Mouse (Mus musculus): Measurements from ENCODE around the gene Casc3.

Gene Casc3

GRCm38 (mm10) chr11:98791448-98791847 is 13.3 kb upstream of the Casc3 start:
- TF ChIP-seq GATA4 (IDR thresholded peaks at IDR 0.05; ENCODE audit: insufficient replicate concordance, low read length), result no peak

GRCm38 (mm10) chr11:98792081-98792480 is 12.6 kb upstream of the Casc3 start:
- no peak for TF ChIP-seq GATA4 (IDR thresholded peaks at IDR 0.05; ENCODE audit: insufficient replicate concordance, low read length)

- no peak for TF ChIP-seq GATA4 (IDR thresholded peaks at IDR 0.05; ENCODE audit: insufficient replicate concordance, low read length)
Measured at GRCm38 (mm10) chr11:98794469-98795014, 10.2 kb upstream of the Casc3 start.

GRCm38 (mm10) chr11:98795015-98795713 is 9.5 kb upstream of the Casc3 start, which contains the start of gene Msl1:
Msl1 (plus strand) TSS chr11:98795516.
- TF ChIP-seq GATA4 (IDR thresholded peaks at IDR 0.05; ENCODE audit: insufficient replicate concordance, low read length), result no peak

- no peak for TF ChIP-seq GATA4 (IDR thresholded peaks at IDR 0.05; ENCODE audit: insufficient replicate concordance, low read length)
Measured at GRCm38 (mm10) chr11:98795714-98796514, 8.8 kb upstream of the Casc3 start.

- no peak for TF ChIP-seq GATA4 (IDR thresholded peaks at IDR 0.05; ENCODE audit: insufficient replicate concordance, low read length)
Measured at GRCm38 (mm10) chr11:98796515-98797216, 8.0 kb upstream of the Casc3 start.

GRCm38 (mm10) chr11:98797306-98797705 is 7.4 kb upstream of the Casc3 start:
- TF ChIP-seq GATA4 (IDR thresholded peaks at IDR 0.05; ENCODE audit: insufficient replicate concordance, low read length), result no peak

GRCm38 (mm10) chr11:98797909-98798308 is 6.8 kb upstream of the Casc3 start:
- no peak for TF ChIP-seq GATA4 (IDR thresholded peaks at IDR 0.05; ENCODE audit: insufficient replicate concordance, low read length)

- TF ChIP-seq GATA4 (IDR thresholded peaks at IDR 0.05; ENCODE audit: insufficient replicate concordance, low read length), result no peak
Measured at GRCm38 (mm10) chr11:98808417-98808816, 3.7 kb downstream of the Casc3 start.

DNA sequence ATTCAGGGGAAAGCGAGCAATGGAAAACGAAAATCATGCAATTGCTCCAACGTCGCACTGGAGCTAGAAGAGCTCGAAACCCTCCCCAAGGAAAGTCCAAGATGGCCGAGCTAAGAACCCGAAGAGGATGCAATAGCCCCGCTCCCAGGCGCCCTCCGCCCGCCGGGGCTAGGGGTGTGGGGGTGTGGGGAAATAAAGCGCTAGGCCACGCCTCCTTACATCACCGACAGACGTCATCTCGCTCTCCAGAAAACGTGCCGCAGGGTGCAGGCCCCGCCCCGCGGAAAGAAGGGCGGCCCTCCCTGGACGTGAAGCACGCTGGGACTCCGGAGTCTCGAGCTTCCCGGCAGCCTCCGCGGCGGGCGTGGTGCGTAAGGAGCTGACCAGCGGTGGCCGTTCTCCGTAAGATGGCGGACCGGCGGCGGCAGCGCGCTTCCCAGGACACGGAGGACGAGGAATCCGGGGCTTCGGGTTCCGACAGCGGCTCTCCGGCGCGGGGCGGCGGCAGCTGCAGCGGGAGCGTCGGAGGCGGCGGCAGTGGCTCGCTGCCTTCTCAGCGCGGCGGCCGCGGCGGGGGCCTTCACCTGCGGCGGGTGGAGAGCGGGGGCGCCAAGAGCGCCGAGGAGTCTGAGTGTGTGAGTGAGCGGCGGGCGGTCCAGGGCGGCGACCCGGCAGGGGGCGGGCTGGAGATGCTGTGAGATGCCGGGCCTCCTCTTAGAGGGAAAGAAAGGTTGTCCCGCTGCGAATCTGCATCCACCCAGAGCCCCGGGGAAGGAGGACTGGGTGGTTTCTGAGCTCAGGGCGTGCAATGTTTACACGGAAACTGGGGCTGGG is 5.0 kb downstream of the Casc3 start:
- TF ChIP-seq GATA4 (IDR thresholded peaks at IDR 0.05; ENCODE audit: insufficient replicate concordance, low read length), result no peak

GRCm38 (mm10) chr11:98810686-98811085 is 6.0 kb downstream of the Casc3 start:
- no peak for TF ChIP-seq GATA4 (IDR thresholded peaks at IDR 0.05; ENCODE audit: insufficient replicate concordance, low read length)

DNA sequence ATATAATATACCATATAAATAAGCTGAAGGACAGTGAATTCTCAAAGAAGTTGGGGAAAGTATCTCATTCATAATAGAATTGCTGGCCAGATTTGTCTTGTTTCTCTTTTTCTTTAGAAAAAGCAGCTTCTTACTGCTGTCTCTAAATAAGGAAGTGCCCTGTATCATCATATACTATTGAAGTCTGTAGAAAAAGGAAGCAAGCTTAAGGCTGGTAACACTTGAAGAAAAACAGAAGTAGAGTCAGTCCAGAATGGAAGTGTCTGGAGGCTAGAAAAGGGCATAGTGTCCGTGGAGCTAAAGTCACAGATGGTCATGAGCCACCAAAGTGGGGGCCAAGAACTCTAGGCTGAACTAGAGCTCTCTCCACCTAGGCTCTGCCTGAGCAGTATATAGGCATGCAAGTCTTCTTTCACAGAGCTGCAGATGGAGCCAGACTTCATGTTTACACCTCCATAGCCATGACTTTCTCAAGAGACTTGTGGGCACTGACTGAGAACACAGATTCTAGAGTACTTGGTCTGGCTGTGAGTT is 12.1 kb downstream of the Casc3 start:
- TF ChIP-seq GATA4 (IDR thresholded peaks at IDR 0.05; ENCODE audit: insufficient replicate concordance, low read length), result no peak

GRCm38 (mm10) chr11:98820968-98821367 is 16.3 kb downstream of the Casc3 start:
- TF ChIP-seq GATA4 (IDR thresholded peaks at IDR 0.05; ENCODE audit: insufficient replicate concordance, low read length), result no peak

DNA sequence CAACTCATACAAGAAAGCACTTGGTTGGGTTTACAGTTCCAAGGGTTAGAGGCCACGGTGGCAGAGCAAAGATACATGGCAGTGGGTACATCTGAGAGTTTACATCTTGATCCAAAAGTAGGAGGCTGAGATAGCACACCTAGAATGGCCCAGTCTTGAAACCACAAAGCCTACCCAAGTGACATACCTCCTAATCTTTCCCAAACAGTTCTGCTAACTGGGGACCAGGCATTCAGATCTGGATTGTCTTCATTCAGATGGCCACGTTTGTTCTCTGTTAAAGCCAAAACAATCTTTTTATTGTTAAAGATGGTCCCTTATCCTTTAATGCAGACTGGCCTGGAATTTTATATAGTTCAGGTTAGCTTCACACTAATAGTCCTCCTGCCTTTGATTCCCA is 23.2 kb downstream of the Casc3 start:
- TF ChIP-seq GATA4 (IDR thresholded peaks at IDR 0.05; ENCODE audit: insufficient replicate concordance, low read length), result no peak
